Mouse (Mus musculus) layer of hippocampus, postnatal 36 days (tissue): ENCODE data around the gene Kank1. TPM values are rescaled to one million over a fixed set of nuclear protein-coding genes. Genes with fewer than 3 reads are reported as not detected.

Experiments
- DNase-seq, 2 experiments: peaks; one replicate each; pipeline ENCODE4 v3.0.0; 2022
- total RNA-seq, 2 experiments: library from RNA; stranded (reverse); gene quantifications; 2 replicates each; pipeline ENCODE4 v1.2.3; 2021

Gene Kank1
- total RNA-seq, 2 experiments from 2014 or later: 21.7 to 24.8 TPM

- no peak for DNase-seq
These were observed 170.6 kb downstream of the Kank1 start for GRCm38 (mm10) chr19:25407185-25407886.

- no peak for DNase-seq
These were observed 171.1 kb downstream of the Kank1 start for GRCm38 (mm10) chr19:25407887-25408236.

DNA sequence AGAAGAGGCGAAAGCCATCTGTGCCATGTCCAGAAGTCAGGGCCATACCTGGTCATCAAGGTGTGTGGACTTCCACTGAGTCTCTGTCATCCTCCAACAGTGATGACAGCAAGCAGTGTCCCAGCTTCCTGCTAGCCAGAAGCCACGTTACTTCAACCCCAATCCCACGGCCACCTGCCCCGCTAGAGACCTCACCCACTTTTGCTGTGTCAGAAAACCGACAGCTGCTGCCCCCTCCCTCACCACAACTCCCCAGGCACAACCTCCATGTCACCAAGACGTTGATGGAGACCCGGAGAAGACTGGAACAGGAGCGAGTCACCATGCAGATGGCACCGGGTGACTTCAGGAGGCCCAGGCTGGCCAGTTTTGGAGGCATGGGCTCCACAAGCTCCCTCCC is 172.5 kb downstream of the Kank1 start:
- DNase-seq: no peak

- peak; percentile 24 to 30 for DNase-seq
These were observed 174.6 kb downstream of the Kank1 start for GRCm38 (mm10) chr19:25411353-25411752.

DNA sequence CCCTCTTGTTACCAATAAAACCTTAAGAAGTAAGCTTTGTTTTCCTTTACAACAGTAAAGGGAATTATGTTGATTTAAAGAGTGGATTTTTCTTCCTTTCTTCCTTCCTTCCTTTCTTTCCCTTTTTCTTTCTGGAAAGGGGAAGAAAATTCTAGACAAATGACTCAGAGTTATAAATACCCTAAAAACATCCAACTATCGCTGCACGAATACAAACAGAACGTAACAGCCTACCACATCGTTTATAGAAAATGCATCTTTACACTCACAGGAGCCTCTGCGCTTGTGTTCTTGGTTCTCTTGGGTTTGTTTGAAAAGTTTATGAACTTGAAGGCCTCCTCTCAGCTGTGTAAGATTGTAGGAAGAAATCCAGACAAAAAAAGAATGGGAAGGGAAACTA is 178.7 kb downstream of the Kank1 start:
- DNase-seq: no peak

DNA sequence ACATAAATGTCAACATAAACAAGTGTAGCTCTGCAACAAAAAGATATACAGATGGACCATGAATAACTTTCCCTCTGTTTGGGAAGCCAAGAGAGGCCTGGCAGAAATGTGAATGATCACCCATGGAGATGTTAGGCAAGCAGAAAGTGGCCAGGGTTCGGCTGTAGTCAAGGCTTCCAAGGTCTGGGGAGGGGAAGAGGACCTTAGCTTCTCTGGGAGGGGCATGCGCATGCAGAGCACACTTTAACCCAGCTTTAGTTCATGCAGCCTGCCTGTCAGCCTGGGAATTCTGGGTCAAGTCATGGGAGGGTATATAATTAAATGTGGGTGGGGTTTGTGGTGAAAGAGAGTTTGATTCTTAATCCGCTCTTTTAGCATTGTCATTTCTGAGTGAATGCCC is 180.9 kb downstream of the Kank1 start:
- no peak for DNase-seq

GRCm38 (mm10) chr19:25419983-25420382 is 183.2 kb downstream of the Kank1 start:
- DNase-seq: no peak

DNA sequence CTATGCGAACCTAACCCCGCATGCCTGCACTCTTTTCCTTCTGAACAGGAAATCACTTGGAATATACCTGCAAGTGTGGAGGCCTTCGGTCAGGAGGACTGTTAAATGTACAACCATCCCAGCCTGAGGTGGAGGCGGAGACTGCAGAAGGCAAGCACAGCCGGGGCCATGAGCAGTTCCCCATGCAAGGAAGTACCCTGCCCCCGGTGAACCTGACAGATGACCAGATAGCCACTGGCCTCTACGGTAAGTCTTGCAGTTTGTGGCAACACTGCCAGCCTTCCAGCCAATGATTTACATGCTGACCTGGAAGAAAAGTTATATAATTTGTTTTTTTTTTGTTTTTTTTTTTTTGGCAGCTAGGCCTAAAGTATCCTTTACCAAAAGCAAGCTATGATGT is 185.3 kb downstream of the Kank1 start:
- no peak for DNase-seq

DNA sequence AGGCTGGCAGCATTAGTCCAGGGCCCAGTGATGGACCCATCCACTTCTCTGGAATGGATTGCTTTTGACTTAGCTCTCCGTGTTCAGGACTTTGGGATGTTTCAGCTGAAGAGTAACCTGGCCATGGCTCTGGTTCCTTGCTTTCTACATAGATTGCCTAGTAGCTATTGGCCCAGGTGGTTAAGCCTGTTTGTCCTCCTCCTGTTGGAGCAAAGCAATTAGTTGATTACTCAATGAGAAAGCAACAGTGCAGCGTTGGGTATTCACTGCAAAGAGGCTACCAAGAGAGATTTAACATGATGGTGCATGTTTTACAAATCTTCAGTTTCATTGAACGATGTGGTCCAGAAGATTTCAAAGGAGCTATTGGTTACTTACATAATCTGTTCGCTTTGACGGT is 186.6 kb downstream of the Kank1 start:
- no peak for DNase-seq

- no peak for DNase-seq
These were observed 189.7 kb downstream of the Kank1 start for GRCm38 (mm10) chr19:25426431-25426830.

DNA sequence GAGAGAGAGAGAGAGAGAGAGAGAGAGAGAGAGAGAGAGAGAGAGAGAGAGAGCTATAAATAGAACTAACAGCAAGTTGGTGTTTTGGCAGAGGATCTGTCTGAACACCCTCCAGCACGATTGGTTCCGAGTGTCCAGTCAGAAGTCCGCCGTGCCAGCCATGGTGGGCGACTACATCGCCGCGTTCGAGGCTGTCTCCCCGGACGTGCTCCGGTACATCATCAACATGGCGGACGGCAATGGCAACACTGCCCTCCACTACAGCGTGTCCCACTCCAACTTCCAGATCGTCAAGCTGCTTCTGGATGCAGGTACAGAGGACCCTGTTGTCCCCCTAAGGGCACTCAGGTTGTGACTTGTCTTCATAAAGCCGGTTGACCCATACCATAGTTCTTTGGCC is 191.1 kb downstream of the Kank1 start:
- DNase-seq: no peak

GRCm38 (mm10) chr19:25428338-25428962 is 191.7 kb downstream of the Kank1 start:
- DNase-seq: no peak

DNA sequence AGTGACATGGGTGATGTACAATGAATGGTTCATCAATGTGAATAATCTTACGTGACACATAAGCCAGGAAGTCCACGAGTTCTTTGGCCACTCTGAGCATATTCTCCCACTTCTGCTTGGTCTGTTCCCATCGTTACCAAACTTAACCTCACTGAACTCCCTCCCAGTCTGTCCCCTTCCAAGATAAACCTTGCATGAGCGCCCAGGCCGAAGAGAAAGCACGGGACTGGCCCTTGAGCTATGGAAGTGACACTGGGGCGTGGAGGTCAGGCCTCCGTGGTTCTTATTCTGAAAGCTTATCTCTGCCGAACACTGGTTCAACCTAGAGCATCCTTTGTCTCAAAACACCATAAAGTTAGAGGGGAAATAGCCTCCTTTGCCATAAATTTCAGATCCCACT is 194.7 kb downstream of the Kank1 start:
- DNase-seq: no peak

GRCm38 (mm10) chr19:25431909-25432308 is 195.1 kb downstream of the Kank1 start:
- no peak for DNase-seq

DNA sequence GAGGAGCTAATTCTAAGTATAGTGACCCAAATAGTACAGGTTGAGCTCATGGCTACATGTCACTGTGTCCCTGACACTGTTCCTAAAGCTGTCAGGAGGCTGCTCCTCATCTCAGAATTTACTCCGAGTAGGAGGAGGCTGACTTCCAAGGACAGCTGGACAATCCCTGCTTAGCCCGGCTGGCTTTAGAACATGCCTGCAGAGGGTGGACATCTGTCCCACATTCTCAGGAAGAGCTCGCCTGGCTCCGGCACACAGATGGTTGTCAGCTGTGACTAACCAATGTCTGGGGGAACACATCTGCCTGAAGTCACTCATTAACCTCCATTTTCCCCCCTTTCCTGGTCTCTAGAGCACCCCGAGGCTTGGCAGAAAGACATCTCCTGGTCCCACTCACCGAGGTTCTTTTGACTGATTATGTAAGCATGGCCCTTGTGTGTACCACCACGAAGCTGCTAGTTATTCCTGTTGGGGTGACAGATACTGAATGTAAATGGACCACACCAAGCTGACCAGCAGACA is 196.5 kb downstream of the Kank1 start:
- no peak for DNase-seq

DNA sequence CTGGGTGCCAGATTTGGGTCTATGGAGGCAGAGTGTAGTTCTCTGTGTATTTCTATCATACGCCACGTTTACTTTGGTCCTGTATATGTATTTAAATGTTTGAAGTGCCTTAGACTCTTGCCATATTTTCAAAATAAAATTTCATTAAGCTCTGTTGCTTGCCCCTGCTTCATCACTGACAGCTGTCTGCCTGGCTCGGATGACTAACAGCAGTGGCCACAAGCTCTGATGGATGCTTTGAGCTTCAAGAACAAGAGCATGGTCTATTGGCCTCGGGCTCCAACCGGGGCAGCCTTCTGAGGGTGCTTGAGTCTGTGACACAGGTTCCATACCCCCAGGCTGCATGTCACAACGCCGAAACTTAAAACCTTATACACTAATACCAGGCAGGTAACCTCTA is 197.6 kb downstream of the Kank1 start:
- DNase-seq: no peak

- DNase-seq: no peak
These were observed 198.0 kb downstream of the Kank1 start for GRCm38 (mm10) chr19:25434795-25435194.

- DNase-seq: no peak
These were observed 198.6 kb downstream of the Kank1 start for GRCm38 (mm10) chr19:25435412-25435811.

- no peak for DNase-seq
These were observed 199.4 kb downstream of the Kank1 start for GRCm38 (mm10) chr19:25436175-25436574.

- DNase-seq: no peak
These were observed 200.2 kb downstream of the Kank1 start for GRCm38 (mm10) chr19:25436789-25437650.

- DNase-seq: no peak
These were observed 201.5 kb downstream of the Kank1 start for GRCm38 (mm10) chr19:25438246-25438645.

DNA sequence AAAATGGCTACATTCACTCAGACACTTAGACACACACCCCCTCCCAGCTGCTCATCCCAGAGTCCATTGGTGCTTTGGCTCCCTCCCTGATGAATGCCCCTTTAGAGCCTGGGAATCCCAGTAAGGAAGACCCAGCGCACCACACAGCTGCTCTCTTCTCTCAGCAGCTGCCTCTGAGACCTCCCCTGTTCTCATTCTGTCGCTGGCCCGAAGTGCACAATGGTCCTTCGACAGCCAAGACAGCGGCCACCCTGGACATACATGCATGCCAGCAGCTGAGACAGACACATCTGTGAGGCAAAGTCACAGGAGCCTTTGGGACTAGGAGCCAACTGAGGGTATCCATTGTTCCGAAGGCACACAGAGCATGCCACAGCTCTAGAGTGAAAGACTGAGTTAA is 203.0 kb downstream of the Kank1 start:
- peak; percentile 26 to 42 for DNase-seq

DNA sequence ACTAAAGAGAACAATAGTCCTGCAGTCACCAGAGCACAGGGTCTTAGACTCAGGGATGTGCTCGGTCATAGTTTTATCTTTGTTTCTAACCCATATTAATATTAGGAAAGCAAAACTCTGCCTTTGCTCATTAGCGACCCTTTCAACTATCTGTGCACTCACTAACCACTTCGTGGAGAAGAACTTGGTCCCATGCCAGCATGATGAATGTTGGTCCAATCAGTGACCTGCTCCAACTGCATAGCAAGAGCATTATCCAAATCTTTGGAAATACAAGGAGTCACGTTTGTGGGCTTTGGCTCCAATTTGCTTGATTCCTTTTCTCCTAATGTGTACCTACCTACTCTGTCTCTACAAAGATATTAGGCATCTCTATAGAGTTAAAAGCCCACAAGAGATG is 204.0 kb downstream of the Kank1 start:
- DNase-seq: no peak
